Mouse (Mus musculus) bone marrow, adult 2 months (tissue): Measurements from ENCODE around the gene Gaa.

Source experiments
- CTCF ChIP-seq: fragments of 200-500 bp; IDR thresholded peaks from 2 replicates; pipeline ENCODE4 v1.5.1; 2011; ENCODE audit warnings: low read length, control low read depth; ENCODE audit not compliant: control insufficient read depth, insufficient read depth
- POLR2A ChIP-seq: fragments of 200-500 bp; IDR thresholded peaks from 2 replicates; pipeline ENCODE4 v1.6.1; 2011; ENCODE audit warnings: low read depth, mild to moderate bottlenecking, control low read depth, low read length, borderline replicate concordance; ENCODE audit not compliant: control insufficient read depth

DNA sequence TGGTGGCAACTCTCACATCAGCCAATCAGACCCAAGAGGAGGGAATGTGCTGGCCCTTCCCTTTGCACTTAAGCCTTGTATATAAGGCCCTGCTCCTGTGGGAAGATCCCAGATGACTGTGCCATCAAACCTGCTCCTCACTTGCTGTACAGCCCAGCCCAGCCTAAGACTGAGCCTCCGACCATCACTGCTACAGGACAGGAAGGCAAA is 39.9 kb downstream of the Gaa start, which contains the start of gene Card14:
- TF ChIP-seq CTCF, result no peak
- no peak for TF ChIP-seq POLR2A
